Mouse (Mus musculus): ENCODE data around the gene Pkp4. TPM values are rescaled to one million over a fixed set of nuclear protein-coding genes. Genes with fewer than 3 reads are reported as not detected.

The Pkp4 gene
- total and polyA plus RNA-seq, 3 experiments = not detected

- Histone ChIP-seq H3K9ac (ENCODE audit: control insufficient read depth, low read depth, low read length, poor library complexity, severe bottlenecking) (no peak overlapping the region), H3K27me3 (ENCODE audit: control insufficient read depth in 1 of 2, insufficient read depth in 2 of 2, low read length in 2 of 2) (no peaks in the 10 kb centered on the region), H3K9me3 (replicated peaks; ENCODE audit: insufficient read depth, low read length) (no peaks in the 10 kb centered on the region), H3K4me3 (ENCODE audit: control insufficient read depth in 1 of 2, insufficient read depth in 1 of 2, low read depth in 2 of 2, low read length in 2 of 2) (no peak overlapping the region), H3K27ac (ENCODE audit: control insufficient read depth, low read depth, low read length) (no peak overlapping the region), H3K36me3 (ENCODE audit: control insufficient read depth in 1 of 2, insufficient read depth in 2 of 2, low read length in 2 of 2) (no peaks in the 10 kb centered on the region), H3K79me2 (ENCODE audit: control insufficient read depth, insufficient read depth, low read length, poor library complexity) (no peaks in the 10 kb centered on the region), H3K4me1 (ENCODE audit: control insufficient read depth in 1 of 2, insufficient read depth in 2 of 2, low read length in 2 of 2) (no peaks in the 10 kb centered on the region)
- no peak for DNase-seq (ENCODE audit: low read depth, low spot score)
- TF ChIP-seq MXI1 (IDR thresholded peaks at IDR 0.05; ENCODE audit: low read depth, low read length) = no peak
- TF ChIP-seq USF1 (IDR thresholded peaks at IDR 0.05; ENCODE audit: low read depth, low read length) = no peak
- TF ChIP-seq MEF2A (IDR thresholded peaks at IDR 0.05; ENCODE audit: extremely low read depth, insufficient replicate concordance, low read depth, low read length, poor library complexity, severe bottlenecking) = no peak
Observed at GRCm38 (mm10) chr2:59169572-59170207, 9.0 kb downstream of the Pkp4 start.

GRCm38 (mm10) chr2:59170208-59170589 is 9.5 kb downstream of the Pkp4 start:
- TF ChIP-seq MAX (IDR thresholded peaks at IDR 0.05; ENCODE audit: low read length) (no peak), BHLHE40 (IDR thresholded peaks at IDR 0.05; ENCODE audit: borderline replicate concordance, low read depth, low read length) (no peak)
- no peaks in the 10 kb centered on the region for H3K9me3 ChIP-seq (replicated peaks; ENCODE audit: insufficient read depth, low read length)
- H3K4me1 ChIP-seq (ENCODE audit: control insufficient read depth in 1 of 2, insufficient read depth in 2 of 2, low read length in 2 of 2) = no peaks in the 10 kb centered on the region
- no peaks in the 10 kb centered on the region for H3K27me3 ChIP-seq (ENCODE audit: control insufficient read depth in 1 of 2, insufficient read depth in 2 of 2, low read length in 2 of 2)
- no peak overlapping the region for H3K27ac ChIP-seq (ENCODE audit: control insufficient read depth, low read depth, low read length)
- no peak for DNase-seq (ENCODE audit: low read depth, low spot score)
- H3K79me2 ChIP-seq (ENCODE audit: control insufficient read depth, insufficient read depth, low read length, poor library complexity) = no peaks in the 10 kb centered on the region
- no peak overlapping the region for H3K4me3 ChIP-seq (ENCODE audit: control insufficient read depth in 1 of 2, insufficient read depth in 1 of 2, low read depth in 2 of 2, low read length in 2 of 2)
- no peak overlapping the region for H3K9ac ChIP-seq (ENCODE audit: control insufficient read depth, low read depth, low read length, poor library complexity, severe bottlenecking)
- H3K36me3 ChIP-seq (ENCODE audit: control insufficient read depth in 1 of 2, insufficient read depth in 2 of 2, low read length in 2 of 2) = no peaks in the 10 kb centered on the region

DNA sequence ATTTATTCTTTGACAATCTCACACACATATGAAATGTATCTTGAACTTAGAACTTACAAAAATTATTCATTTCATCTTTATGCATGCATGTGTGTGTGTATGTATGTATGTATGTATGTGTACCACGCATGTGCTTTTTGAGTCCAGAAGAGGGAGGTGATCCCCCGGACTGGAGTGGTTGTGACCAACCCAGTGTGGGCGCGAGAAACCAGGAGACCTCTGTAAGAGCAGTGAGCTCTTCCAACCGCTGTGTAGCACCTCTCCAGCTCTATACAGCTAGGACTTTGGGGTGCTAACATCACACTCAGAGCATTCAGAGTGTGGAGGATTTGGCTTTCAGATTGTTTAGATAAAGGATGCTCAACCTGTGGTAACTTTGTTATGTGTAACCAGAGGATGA is 9.9 kb downstream of the Pkp4 start:
- H3K9me3 ChIP-seq (replicated peaks; ENCODE audit: insufficient read depth, low read length) = no peaks in the 10 kb centered on the region
- no peaks in the 10 kb centered on the region for H3K36me3 ChIP-seq (ENCODE audit: control insufficient read depth in 1 of 2, insufficient read depth in 2 of 2, low read length in 2 of 2)
- TF ChIP-seq POLR2A (IDR thresholded peaks at IDR 0.05; ENCODE audit: control insufficient read depth in 1 of 2, insufficient read depth in 1 of 2, low read depth in 1 of 2, low read length in 2 of 2, poor library complexity in 1 of 2) (no peak), GATA1 (IDR thresholded peaks at IDR 0.05; ENCODE audit: low read depth, low read length) (no peak), MAZ (IDR thresholded peaks at IDR 0.05; ENCODE audit: low read depth, low read length) (no peak), ETS1 (IDR thresholded peaks at IDR 0.05; ENCODE audit: low read depth, low read length) (no peak), TBP (IDR thresholded peaks at IDR 0.05; ENCODE audit: low read depth, low read length) (no peak), RAD21 (IDR thresholded peaks at IDR 0.05; ENCODE audit: low read depth, low read length) (no peak), JUND (IDR thresholded peaks at IDR 0.05; ENCODE audit: low read depth, low read length) (no peak), MYC (IDR thresholded peaks at IDR 0.05; ENCODE audit: low read depth, low read length) (no peak), EP300 (IDR thresholded peaks at IDR 0.05; ENCODE audit: low read depth in 1 of 2, low read length in 2 of 2) (no peak), NELFE (IDR thresholded peaks at IDR 0.05; ENCODE audit: low read depth, low read length) (no peak), POLR2AphosphoS2 (IDR thresholded peaks at IDR 0.05; ENCODE audit: low read length) (no peak), MAFK (IDR thresholded peaks at IDR 0.05; ENCODE audit: borderline replicate concordance, low read depth, low read length) (no peak), UBTF (IDR thresholded peaks at IDR 0.05; ENCODE audit: borderline replicate concordance, insufficient read depth, low read depth, low read length) (no peak), SIN3A (IDR thresholded peaks at IDR 0.05; ENCODE audit: low read length) (no peak), MYB (IDR thresholded peaks at IDR 0.05; ENCODE audit: low read depth, low read length) (no peak)
- H3K79me2 ChIP-seq (ENCODE audit: control insufficient read depth, insufficient read depth, low read length, poor library complexity) = no peaks in the 10 kb centered on the region
- no peak for DNase-seq (ENCODE audit: low read depth, low spot score)
- no peak overlapping the region for H3K9ac ChIP-seq (ENCODE audit: control insufficient read depth, low read depth, low read length, poor library complexity, severe bottlenecking)
- H3K27me3 ChIP-seq (ENCODE audit: control insufficient read depth in 1 of 2, insufficient read depth in 2 of 2, low read length in 2 of 2) = no peaks in the 10 kb centered on the region
- H3K4me3 ChIP-seq (ENCODE audit: control insufficient read depth in 1 of 2, insufficient read depth in 1 of 2, low read depth in 2 of 2, low read length in 2 of 2) = no peak overlapping the region
- H3K4me1 ChIP-seq (ENCODE audit: control insufficient read depth in 1 of 2, insufficient read depth in 2 of 2, low read length in 2 of 2) = no peaks in the 10 kb centered on the region
- H3K27ac ChIP-seq (ENCODE audit: control insufficient read depth, low read depth, low read length) = no peak overlapping the region
